Mouse (Mus musculus): Measurements from ENCODE around the gene Psmd3.
"Not testable (repeated sequence)": the region's sequence is repeated elsewhere in the genome, so short reads cannot be mapped to it uniquely, and the experiment has no call there.

The Psmd3 gene

DNA sequence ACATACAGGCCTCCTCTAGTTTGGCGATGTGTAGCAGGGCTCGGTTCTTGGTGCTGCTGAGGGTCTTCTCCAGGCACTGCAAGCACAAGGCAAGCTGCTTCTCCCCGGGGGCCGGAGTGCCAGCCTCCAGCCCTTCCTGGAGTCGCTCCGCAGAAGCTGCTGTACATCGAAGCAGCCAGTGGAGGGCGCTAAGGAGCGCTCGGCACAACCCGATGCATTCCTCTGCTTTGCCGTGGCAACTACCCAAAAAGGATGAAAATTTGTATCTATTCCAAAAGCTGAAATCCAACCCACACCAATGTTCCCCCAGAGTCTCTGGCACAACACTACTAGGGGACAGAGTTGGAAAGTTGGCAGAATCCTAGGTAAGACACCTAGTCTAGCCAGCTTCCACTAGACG lies 35.5 kb downstream of the Psmd3 start:
- DNase-seq (ENCODE audit: low spot score in 2 of 2) = peak; percentile 28 to 38

DNA sequence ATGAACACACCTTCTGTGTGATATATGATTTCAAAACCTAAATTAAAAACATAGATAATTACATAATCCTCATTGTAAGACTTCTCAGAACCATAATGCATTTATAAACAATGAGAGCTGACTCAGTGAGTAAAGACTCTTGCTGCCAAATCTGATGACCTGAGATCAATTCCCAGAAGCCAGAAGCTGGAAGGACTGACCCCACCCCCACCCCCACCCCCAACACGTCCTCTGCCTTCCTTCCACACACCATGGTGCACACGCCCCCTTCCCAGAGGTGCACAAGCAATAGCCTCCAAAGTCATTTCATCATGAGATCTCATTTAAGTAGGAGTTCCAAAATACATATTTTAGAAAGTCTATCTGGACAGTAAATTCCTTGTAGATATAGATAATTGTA lies 38.4 kb downstream of the Psmd3 start:
- DNase-seq (ENCODE audit: low spot score in 2 of 2) = no peak

DNA sequence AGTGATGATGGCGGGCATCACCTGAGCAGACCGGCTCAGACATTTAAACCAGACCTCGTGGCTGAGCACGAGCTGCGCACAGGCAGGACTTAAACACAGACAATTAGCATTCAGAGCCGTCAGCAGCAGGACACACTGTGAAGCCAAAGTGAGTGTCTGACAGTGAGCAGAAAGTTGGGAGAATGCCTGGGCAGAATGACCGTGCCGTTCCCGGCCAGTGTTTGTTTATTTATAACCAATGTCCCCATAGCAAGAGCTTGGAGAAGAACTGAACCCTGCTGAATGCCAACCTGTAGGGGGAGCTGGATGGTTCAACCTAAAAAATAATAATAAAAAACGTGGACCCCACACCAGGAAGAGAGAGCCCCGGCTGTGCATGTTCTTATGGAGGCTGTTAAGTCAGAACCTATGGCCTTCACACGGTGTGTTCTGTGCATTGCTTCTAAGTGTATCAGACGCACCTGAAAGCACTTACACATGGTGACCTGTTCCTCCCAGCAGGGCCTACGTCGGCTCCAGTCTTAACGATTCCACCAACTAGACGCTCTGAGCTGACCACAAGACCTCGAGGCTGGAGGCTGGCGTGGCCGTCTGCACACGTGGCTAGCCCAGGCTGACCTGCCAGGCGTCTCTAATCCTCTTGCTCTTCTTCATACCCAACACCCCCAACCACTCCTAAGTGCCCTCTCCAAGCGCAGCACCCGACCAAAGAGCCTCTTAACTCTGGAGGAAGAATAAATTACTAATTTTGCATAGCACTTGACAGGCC lies 39.3 kb downstream of the Psmd3 start:
- no peak for DNase-seq (ENCODE audit: low spot score in 2 of 2)

DNA sequence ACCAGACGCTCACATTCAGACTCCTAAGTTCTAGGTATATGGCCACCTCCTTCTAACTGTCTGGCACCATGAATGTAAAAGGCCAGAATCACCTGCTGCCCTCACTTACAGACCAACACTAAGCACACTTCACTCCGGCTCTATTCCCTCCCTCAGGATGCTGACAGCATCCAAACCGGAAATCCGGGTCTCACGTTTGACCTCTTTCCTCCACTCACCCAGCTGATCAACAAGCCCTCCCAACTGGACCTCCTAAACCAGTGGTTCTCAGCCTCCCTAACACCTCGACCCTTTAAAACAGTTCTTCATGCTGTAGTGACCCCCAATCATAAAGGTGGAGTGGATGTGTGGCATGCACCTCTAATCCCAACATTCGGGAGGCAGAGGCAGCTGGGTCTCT lies 40.7 kb downstream of the Psmd3 start:
- DNase-seq (ENCODE audit: low spot score in 2 of 2) = no peak

DNA sequence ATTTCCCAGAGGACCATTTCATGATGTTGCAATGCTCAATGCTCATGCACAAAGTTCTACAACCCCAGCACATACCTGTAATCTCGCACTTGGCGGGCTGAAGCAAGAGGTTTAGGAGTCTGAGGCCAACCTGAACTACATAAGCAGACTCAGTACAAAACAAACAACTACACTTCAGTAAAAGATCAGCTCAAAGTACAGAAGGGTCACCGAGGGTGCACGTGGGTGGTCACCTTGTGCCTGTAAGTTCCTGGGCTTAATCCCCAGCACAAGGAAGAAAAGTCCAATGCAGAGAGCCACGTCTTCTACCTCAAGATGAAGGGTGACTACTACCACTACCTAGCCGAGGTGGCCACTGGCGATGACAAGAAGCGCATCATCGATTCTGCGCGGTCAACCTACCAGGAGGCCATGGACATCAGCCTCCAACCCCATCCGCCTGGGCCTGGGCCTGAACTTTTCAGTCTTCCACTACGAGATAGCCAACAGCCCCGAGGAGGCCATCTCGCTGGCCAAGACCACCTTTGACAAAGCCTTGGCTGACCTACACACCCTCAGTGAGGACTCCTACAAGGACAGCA lies 43.7 kb downstream of the Psmd3 start:
- DNase-seq (ENCODE audit: low spot score in 2 of 2) = no peak

DNA sequence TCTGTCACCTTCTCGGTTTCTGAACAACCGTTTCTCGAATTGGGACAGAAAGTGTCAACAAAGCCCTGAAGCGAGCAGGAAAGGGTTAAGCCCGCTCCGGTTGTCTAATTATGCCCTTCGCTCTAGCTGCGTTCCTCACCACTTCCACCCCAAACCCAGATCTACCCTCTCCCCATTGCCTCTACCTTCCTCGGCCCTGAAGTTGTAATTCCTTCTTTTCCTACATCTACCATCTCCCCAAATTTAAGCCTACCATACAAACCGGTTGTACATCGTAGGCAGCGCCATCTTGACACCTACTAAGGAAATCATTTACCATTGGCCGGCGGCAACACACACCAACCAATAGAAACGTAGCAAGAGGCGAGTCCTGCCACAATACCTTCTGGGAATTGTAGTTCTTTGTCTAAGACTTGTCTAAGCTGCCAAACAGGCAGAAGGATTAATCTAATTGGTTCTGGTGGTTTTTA lies 46.8 kb downstream of the Psmd3 start, which contains the start of gene Med24:
TSS of gene Med24 (minus strand) at position 317 of the 470 bp plus-strand sequence.
- DNase-seq (ENCODE audit: low spot score in 2 of 2) = peak; percentile 88 to 91

DNA sequence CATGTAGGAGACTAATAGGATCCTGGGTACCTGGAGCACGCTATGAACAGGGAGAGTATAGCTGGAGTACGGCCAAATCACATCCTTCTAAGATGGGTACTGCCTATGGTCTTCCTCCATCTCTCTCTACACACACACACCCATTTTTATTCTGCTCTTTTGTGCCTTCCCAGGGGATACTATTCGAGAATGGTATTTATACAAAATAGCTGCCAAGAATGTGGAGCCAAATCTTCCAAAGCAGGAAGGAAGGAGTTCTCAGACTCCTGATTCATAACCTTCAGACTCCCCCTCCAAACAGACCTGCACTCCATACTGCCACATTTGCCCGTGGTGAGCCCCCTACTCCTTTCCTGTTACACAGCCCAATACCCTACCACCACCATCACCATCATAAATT lies 48.4 kb downstream of the Psmd3 start:
- no peak for DNase-seq (ENCODE audit: low spot score in 2 of 2)

DNA sequence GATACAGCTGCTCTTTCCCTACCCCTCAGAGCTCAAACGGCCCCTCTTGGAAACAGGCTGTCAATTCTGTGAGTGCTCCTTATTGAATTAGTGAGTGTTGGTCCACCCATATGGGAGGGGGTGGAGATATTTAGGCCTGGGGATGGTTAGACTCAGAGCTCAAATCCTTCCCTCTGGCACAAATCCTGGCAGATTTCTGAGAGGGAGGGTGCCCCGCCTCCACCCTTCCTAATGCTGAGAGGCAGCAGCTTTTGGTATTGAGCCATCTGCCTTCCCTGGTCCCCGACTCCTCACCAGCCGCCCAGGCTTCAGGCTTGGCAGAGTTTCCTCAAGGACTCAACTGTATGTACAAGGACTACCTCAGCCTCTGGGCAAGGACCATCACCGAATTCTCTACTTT lies 48.8 kb downstream of the Psmd3 start:
- no peak for DNase-seq (ENCODE audit: low spot score in 2 of 2)

GRCm38 (mm10) chr11:98734020-98734419 lies 51.7 kb downstream of the Psmd3 start:
- DNase-seq (ENCODE audit: low spot score in 2 of 2) = no peak

DNA sequence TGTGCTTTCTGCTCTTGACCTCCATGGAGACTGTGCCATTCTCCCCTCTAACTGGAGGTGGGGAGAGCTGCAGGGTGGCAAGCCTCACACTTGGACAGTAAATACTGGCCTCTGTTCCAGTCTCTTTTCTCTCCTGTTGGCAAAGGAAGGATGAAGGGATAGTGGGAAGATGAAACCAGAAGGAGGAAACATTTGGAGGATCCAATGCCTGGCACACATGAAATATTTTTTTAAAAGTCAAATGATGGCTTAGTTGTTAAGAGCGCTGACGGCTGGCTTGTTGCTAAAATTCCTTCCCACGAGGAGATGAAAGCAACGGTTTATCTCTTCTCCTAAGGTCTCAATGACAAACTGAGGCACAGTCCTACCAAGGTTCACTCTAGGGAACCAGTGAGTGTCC lies 52.8 kb downstream of the Psmd3 start:
- no peak for DNase-seq (ENCODE audit: low spot score in 2 of 2)

DNA sequence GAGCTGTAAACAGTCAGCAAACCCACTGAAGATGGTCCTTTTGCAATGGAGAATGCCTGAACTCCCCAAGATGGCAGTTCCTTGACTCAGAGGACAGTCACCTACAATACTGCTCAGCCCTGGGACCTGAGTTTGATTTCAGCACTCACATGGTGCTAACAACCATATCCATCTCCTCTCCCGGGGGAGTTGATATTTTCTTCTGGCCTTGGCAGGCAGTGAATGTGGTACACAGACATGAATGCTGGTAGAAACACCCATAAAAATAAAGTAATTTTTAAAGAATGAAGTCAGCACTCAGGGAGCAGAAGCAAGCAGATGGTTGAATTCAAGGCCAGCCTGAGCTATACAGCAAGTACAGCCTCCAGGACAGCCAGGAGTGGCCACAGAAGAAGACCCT lies 53.8 kb downstream of the Psmd3 start:
- DNase-seq (ENCODE audit: low spot score in 2 of 2) = no peak

GRCm38 (mm10) chr11:98737220-98737619 lies 54.9 kb downstream of the Psmd3 start:
- not testable (repeated sequence) for DNase-seq (ENCODE audit: low spot score in 2 of 2)

- no peak for DNase-seq (ENCODE audit: low spot score in 2 of 2)
Measured at GRCm38 (mm10) chr11:98738428-98738911, 56.1 kb downstream of the Psmd3 start.

DNA sequence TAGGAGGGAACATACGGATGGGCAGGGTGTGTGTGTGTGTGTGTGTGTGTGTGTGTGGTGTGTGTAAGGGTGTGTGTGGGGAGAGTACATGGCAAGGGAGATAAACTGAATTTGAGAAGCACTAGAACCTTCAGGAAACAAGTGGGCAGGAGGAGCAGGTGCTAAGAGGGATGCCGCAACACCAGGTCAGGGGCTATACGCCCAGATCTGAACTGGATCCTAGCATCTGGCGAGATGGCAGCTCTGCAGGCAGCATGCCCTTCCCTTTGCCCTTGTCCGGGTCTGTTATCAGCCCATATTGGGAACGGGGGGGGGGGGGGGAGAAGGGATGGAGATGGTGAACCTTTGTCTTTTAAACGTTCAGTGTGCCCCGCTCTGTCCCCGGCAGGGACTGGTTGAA lies 56.6 kb downstream of the Psmd3 start:
- DNase-seq (ENCODE audit: low spot score in 2 of 2) = no peak

DNA sequence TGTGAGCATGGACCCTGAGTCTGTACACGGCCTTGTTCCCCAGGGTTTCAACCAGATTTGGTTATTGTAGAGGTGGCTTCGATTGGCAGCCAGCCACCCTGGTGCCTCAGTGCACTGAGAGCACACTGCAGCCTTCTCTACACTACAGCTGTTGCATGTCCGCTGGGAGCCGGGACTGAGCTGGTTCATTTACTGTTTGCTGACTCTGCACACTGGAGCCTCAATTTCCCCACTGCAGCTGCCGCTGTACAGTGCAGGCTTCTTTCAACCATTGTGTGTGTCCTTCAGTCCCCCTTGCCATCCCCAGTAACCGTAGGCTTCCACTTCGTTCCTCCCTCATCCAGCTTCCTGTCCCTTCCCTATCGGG lies 57.7 kb downstream of the Psmd3 start:
- DNase-seq (ENCODE audit: low spot score in 2 of 2) = no peak

DNA sequence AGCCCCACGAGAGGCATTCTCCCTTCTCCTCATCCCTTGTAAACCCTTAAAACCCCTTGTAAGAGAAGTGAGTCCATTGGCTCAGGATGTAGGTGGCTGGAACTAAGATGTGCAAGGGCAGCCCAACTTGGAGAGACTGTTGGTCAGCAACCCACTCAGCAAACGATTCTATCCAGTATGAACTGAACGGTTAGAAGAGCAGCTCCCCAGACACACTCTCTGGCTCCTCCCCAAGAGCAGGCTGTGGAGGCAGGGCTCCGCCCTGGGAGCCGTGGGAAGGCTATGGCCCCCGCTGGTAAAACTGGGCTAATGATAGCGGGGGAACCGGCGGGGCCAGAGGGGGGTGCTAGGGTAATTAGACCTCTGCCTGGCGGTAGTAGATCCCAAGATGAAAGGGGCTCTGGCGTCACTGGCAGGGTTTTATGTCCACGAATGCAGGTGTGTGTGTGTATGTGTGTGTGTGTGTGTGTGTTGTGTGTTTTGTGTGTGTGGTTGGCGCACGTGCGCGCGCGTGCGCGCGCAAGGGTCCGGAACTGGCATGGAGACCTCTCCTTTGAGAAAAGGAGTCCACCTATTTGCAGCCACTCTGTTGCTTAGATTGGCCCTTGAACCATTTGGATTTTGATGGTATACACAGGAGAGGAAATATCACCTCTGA lies 58.2 kb downstream of the Psmd3 start, which contains the start of gene Thra:
TSS of gene Thra (plus strand) at position 246 of the 658 bp plus-strand sequence.
- peak; percentile 39 to 46 for DNase-seq (ENCODE audit: low spot score in 2 of 2)

- DNase-seq (ENCODE audit: low spot score in 2 of 2) = no peak
Measured at GRCm38 (mm10) chr11:98741051-98741620, 58.8 kb downstream of the Psmd3 start.

GRCm38 (mm10) chr11:98741622-98742396 lies 59.5 kb downstream of the Psmd3 start:
- peak; percentile 66 to 77 for DNase-seq (ENCODE audit: low spot score in 2 of 2)

DNA sequence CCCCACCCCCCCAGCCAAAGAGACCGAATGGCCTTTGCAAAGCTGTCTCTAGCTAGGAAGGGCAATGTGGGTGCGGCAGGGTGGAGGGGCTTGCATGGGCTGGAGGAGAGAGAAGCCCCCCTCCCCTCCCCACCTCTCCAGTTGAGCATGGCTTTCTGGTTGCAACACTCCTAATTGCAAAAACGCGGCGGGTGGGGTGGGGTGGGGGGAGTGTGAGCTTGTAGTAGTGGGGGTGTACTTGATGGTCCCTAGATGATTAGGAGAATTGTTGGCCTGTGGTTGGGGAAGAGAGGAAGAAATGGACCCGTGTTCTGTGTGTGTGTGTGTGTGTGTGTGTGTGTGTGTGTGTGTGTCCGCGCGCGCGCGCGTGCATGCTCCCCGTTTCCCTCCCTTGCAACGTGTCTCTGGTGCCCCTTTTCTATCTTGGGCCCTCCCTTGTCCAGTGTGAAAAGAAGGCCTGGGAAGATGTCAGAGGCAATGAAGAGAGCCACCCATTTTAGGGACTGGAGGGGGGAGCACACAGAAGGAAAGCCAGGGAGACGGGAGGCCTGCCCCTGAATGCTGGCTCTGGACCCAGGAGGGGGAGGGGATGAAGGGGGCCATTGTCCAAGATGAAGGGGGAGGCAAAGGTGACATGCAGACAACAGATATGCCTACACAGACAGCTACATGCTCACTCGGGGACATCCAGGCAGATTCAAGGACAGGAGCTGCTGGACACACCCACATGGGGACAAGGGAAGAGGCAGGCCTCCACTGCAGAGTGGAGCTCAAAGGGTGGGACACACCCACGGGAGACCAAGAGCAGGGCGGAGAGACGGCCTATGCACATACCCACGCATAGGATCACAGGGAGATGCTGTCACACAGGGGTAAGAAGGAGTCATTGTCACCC lies 60.3 kb downstream of the Psmd3 start:
- DNase-seq (ENCODE audit: low spot score in 2 of 2) = no peak

GRCm38 (mm10) chr11:98743655-98744345 lies 61.4 kb downstream of the Psmd3 start:
- no peak for DNase-seq (ENCODE audit: low spot score in 2 of 2)
